Mouse (Mus musculus) heart, postnatal 14 days (tissue): Measurements from ENCODE around the gene Prtg. TPM values are rescaled to one million over a fixed set of nuclear protein-coding genes. Genes with fewer than 3 reads are reported as not detected.

Experiments used
- DNase-seq, 2 experiments: peaks; one replicate each; pipeline ENCODE4 v3.0.0; 2021 to 2022
- intact Hi-C: fragments of 180-260 bp; cut with DNase I; formaldehyde crosslinking; loops from one replicate; pipeline ENCODE4 v1.15.1; 2025
- total RNA-seq, 2 experiments: library from RNA; stranded (reverse); gene quantifications; 2 replicates each; pipeline ENCODE4 v1.2.3; 2021

Prtg gene
- total RNA-seq, 2 experiments from 2014 or later = 0.12 to 0.14 TPM

- no peak for DNase-seq
- intact Hi-C loops = loop anchor here (5.0 kb wide), 1 partner anchor 41 kb away; no protein-coding TSS in a partner anchor
Measured at GRCm38 (mm10) chr9:72808176-72808575, 1.5 kb downstream of the Prtg start.

- no peak for DNase-seq
- intact Hi-C loops = loop anchor here (5.0 kb wide), 1 partner anchor 41 kb away; no protein-coding TSS in a partner anchor
Measured at GRCm38 (mm10) chr9:72808586-72808985, 1.9 kb downstream of the Prtg start.

DNA sequence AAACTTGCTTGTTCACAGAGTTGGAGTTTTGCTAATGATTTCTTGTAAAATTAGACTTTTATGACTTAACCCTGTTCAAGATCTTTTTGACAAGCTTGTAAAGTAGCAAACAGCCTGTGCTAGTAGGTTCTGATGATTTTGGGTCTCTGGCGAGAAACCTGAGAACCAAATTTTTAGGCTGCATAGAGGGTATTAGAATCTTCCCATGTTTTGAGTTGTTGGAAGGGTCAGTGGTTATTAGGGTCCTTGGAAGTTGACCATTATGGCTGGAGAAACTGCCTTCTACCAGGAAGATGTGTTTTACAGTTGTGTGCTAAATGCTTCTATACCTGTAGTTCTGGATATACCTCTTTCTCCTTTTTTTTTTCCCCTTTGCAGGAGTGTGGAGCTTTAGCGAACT is 2.4 kb downstream of the Prtg start:
- no peak for DNase-seq
- intact Hi-C loops = loop anchor here (5.0 kb wide), 1 partner anchor 42 kb away; no protein-coding TSS in a partner anchor

- intact Hi-C loops = loop anchor here (2.0 kb wide), 1 partner anchor 58 kb away; no protein-coding TSS in a partner anchor
- DNase-seq = no peak
Measured at GRCm38 (mm10) chr9:72810607-72811006, 3.9 kb downstream of the Prtg start.

DNA sequence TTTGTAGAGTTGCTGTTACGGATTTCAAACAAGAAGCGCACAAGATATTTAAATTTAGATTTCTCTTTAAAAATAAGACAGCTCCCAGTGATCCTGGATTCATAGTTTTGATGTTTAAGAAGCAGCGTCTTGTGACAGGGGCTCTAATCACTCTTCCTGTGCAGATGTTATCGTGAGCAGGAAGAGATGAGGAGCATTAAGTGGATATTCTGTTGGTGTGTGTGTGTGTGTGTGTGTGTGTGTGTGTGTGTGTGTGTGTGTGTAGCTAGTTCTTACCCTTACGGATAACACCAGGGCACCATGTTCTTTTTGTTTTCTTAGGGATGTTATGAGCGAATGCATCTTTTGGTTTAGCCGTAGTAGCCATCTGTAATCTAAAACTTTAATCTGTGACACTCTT is 5.4 kb downstream of the Prtg start:
- intact Hi-C loops = no loop called here
- DNase-seq = no peak

DNA sequence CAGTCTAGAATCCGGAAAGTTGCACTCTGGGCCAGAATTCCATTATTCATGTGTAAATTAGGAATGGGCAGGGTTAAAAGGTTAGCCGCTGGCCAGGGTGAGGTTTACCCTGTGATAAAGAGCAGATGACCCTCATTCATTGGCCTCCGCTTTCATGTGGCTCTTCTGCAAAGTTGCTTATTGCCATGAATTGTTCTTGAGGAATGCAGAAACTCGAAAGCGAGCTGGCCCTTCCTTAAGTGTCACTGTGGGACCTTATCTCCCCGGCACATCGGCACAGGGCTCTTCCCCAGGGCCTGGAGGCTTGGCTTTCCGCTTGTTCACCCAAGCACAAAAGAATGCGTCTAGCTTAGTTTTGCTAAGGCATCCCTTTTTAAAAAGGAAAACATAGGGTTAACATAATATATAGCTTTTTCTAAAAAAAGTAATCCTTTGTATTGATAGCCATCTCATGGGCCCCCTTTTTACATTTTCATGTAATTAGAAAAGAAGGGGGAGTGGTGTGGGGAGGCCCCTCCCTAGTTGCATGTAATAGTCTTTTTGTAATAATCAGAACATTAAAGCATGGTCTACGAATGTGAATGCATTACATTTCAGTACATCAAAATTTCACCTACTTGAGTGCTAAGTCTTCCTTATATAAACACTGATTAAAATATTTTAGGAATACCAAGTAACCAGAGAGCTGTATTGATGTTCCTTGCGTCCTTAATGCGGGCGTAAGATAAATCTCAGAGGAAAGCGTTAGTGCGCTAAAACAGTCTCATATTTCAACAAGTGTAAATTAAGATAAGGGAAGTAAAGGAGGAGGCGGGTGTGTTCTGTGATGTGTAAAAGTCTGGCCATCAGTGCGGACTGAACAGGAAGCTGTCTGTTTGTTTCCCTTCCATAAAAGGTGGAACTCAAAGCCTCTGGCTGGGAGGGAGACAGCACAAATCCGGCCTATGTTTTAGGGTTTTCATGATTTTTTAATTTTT is 6.2 kb downstream of the Prtg start:
- no peak for DNase-seq
- intact Hi-C loops = no loop called here

DNA sequence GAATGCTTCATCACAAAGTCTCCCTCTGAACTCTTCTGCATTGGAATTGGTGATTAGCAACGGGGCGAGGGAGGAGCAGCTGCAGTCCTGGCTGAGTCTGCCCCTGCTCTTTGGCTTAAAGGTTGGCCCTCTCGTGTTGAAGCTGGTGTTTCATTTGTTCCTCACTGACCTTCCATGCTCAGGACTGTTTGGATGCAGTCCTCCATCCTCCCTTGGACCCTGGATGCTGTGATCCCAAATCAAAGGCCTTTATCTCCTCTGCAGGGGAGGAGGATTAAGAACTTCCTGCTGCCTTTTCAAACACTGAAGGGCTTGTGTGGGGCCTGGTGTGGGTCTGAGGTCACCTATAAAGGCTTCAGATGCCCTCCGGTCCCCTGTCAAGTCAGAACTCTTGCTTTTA is 18.8 kb downstream of the Prtg start:
- DNase-seq = no peak
- intact Hi-C loops = no loop called here

GRCm38 (mm10) chr9:72825976-72826375 is 19.3 kb downstream of the Prtg start:
- intact Hi-C loops = no loop called here
- no peak for DNase-seq

DNA sequence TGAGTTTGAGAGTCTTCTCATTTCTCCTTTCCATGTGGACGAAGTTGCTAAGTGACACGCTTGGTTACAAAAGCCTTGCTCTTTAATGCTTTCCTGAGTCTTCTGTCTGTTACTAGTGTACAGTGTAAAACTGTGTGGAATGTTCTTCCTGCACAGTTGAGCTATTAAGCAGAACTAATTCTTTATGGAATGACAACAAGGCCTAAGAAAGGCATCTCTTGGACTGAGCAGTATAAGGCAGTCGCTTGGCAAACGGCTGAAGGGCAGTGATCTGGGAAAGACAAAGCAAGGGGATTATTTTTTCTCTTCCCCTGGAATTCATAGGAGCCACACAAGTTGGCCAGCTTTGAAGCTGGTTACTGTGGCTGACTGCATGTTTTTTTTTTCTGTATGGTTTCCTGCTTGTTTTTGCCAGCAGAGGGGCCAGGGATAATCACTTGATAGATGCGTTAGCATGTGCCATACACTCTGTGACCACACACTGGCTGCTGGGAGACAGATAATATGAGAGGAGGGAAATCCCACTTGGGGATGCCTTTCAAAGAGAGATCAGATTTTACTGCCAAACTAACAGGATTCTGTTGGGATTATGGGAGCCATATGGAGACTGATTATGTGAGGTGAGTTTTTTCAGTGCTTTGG is 22.1 kb downstream of the Prtg start:
- intact Hi-C loops = no loop called here
- DNase-seq = no peak

DNA sequence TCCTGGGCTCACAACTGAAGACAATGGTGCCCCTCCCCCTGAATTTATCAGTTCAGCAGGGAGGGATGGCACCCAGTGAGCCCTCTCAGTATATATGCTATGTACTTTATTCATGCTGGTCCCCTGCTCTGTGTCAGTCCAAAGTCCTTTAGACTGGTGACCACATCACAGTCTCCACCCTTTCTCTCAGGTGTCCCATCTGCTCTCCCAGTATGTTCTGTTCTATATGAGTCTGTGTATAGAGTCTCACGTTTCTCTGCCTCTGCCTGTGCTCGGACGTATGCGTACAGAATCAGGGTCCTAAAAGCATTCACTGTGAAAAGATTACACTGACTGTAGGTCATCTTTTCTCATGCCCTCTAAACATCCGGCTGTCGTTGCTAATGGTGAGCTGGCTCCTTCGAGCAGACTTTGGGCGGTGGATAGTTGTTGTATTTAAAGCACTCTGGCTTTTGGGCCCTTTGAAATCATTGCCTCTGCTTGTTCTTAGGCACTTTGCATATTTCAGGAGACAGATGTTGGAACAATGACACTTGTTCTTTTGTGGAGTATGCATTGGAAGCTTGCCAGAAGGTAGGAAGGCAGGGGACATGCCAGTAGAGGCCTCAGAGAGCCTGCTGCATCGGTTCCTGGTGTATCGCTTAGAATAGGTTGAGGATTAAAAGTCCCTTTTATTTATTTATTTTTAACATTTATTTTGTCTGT is 27.5 kb downstream of the Prtg start:
- no peak for DNase-seq
- intact Hi-C loops = no loop called here

DNA sequence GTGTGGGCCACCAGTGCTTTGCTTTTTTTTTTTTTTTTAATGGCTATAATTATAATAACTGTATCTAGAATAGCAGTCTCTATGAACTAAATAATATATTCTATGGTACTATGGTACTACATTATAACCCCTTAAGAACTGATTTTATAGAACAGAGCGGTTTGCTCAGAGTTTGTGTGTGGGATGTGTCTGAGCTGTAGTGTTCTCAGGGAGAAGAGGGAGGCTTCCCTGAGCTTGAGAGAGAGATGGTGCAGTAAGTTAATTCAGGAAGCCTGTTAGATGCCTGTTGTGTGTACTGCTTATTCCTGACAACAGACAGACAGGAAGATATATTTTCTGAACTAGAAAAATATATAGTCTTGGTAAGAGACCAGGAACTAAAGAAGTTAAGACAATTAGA is 28.3 kb downstream of the Prtg start:
- DNase-seq = no peak
- intact Hi-C loops = no loop called here

GRCm38 (mm10) chr9:72836708-72837495 is 30.2 kb downstream of the Prtg start:
- intact Hi-C loops = no loop called here

DNA sequence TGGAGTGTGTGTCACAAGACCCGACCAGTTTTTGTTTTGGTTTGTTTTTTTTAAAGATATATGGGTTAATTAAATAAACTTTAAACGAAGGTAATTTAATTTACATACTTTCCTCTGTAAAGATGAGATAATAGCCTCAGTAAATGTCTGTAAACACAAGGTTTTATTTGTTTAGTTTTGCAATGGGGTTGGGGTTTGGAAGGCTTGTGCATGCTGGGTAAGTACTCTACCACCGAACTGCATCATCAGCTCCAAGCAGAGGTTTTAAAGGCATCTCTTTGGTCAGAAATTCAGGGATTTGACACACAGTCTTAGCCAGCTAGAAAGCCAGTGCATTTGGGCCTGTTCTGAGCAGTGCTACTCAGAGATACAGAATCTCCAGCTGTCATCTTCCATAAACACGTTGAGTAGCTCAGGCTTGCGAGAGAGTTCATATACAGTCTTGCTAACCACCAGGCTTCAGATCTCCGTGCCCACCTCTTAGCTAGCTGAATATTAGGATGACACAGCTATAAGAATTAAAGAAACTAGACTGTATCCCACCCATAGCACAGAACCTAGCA is 31.0 kb downstream of the Prtg start:
- no peak for DNase-seq
- intact Hi-C loops = no loop called here

More at GRCm38 (mm10) chr9:72836708-72837495, 30.2 kb downstream of the Prtg start:
- no peak for DNase-seq

DNA sequence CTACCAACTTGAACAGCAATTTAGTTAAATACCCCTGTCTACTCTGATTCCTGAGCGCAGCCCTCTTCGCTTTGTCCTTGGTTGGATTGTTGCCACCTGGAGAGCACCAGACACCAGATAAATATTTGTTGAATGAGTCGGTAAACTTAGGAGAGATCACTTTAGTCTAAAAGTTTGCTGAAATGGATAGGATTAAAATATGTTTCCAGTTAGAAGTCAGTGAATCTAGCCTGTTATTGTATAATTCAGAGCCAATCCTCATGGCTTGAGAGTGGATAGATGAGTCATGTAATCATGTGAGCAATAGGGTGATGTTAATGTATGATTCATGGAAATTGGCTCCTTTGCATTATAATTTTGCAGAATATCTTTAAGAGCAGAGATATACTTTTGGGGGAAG is 31.6 kb downstream of the Prtg start:
- intact Hi-C loops = no loop called here
- no peak for DNase-seq

DNA sequence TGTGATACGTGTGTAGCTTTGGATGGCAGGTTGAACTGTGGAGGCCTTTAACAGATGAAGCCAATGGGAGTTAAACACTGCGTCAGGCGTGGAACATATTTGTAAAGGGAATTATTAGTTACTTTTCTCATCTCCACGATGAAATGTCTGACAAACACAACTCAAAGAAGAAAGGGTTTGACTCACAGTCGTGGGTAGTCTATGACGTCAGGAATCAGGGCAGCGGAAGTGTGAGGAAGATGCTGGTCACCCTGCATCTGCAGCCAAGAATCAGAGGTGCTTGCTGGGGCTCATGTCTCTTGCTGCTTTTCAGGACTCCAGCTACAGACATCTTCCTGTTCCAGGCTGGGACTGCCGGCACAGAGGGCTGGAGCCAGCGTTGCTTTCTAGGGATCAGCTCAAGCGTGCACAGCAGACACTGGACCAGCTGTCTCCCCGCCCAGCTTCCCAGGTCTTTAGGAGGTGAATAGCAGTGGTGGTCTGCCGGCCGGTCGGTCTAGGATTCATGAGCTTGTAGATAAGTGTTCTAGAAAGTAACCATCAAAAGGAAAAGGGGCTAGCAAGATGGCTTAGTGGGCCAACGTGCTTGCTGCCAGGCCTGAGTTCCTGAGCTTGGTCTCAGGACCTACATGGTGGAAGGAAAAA is 32.8 kb downstream of the Prtg start:
- intact Hi-C loops = no loop called here
- DNase-seq = no peak

GRCm38 (mm10) chr9:72844496-72844895 is 37.8 kb downstream of the Prtg start:
- intact Hi-C loops = no loop called here
- no peak for DNase-seq

DNA sequence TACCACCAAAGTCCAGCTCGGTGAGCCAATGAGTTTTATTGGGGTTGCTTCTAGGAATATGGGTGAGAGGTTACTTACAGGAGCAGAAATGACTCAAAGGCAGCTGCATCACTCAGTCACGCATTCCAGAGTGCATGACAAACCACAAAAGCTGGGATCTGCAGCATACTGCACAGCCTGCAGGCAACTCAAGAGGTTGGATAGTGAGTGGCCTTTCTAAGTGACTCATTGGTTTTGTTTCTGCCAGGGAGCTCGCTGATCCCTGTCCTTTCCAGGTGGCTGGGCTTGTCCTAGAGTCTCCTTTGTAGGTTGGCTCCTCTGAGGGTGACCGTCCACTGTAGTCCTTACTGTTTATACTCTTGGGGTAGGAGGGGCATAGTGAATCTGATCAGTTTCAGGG is 39.5 kb downstream of the Prtg start:
- intact Hi-C loops = no loop called here
- DNase-seq = no peak

DNA sequence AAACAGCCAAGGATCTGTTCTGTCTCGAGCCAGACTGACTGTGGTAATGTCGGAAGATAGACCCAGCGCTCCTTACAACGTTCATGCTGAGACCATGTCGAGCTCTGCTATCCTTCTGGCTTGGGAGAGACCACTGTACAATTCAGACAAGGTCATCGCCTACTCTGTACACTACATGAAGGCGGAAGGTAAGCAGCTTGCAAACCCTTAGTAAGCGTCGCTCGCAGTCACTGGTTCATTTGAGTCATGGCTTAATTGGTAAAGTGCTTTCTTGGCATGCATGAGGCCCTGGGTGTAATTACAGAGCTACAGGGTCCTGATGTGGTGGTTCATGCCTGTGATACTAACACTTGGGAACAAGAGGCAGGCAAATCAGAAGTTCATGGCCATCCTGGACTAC is 44.9 kb downstream of the Prtg start:
- intact Hi-C loops = no loop called here

DNA sequence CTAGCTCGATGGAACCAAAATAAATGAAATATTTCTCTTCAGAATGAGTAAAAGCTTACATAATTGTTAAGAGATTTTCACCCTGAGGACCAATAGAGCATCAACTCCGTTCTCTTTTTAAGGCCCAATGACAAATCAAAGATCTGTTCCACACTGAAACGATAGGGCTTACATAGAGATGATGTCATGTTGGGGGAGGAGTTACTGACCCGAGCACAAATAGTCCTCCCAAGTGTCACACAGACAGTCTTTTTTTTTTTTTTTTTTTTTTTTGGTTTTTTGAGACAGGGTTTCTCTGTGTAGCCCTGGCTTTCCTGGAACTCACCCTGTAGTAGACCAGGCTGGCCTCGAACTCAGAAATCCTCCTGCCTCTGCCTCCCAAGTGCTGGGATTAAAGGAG is 45.3 kb downstream of the Prtg start:
- intact Hi-C loops = no loop called here

More for the DNA sequence above, 44.9 kb downstream of the Prtg start:
- DNase-seq = no peak

More for the DNA sequence above, 45.3 kb downstream of the Prtg start:
- no peak for DNase-seq
